Mouse (Mus musculus): ENCODE data around the gene Muc5b. TPM values are rescaled to one million over a fixed set of nuclear protein-coding genes. Genes with fewer than 3 reads are reported as not detected.

Muc5b gene
- polyA plus RNA-seq, 1 experiment from 2014 or later: not detected

DNA sequence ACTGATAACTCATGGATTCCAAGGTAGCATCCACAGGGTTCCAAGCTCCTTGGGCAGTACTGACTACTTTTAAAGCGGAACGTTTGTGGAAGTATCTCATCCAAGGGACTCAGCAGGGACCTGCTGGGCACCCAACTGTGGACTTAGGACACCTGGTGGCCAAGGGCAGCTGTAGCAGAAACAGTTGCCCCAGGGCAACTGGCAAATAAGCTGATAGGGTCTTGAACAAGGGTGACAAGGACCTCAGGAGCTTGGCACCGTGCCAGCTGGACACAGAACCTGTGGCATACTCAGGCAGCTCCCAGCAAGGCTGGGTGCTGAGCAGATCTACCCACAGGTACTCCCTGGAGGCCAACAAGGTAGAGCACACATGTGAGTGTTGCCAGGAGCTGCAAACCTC lies 20.6 kb upstream of the Muc5b start:
- DNase-seq (ENCODE audit: low spot score) (no peak), ATAC-seq (ENCODE audit: insufficient number of reproducible peaks, low FRiP score, low TSS enrichment, low read depth) (no peak)
- H3K9ac ChIP-seq (ENCODE audit: low read length): no peak overlapping the region
- H3K9me3 ChIP-seq (ENCODE audit: control insufficient read depth, low read length): no peaks in the 10 kb centered on the region
- 79% methylated on average over 3 of the region's 3 CpGs for WGBS
- no peaks in the 10 kb centered on the region for H3K36me3 ChIP-seq (ENCODE audit: control insufficient read depth, insufficient read depth, low read length)
- H3K27me3 ChIP-seq (ENCODE audit: control insufficient read depth, insufficient read depth, low read length): no peaks in the 10 kb centered on the region
- no peak overlapping the region for H3K27ac ChIP-seq (replicated peaks; ENCODE audit: low read depth, low read length)
- no peaks in the 10 kb centered on the region for H3K4me1 ChIP-seq (ENCODE audit: control insufficient read depth, insufficient read depth, low read length)
- no peak overlapping the region for H3K4me3 ChIP-seq (ENCODE audit: low read depth, low read length)
- no peak overlapping the region for H3K4me2 ChIP-seq (ENCODE audit: low read depth, severe bottlenecking)

DNA sequence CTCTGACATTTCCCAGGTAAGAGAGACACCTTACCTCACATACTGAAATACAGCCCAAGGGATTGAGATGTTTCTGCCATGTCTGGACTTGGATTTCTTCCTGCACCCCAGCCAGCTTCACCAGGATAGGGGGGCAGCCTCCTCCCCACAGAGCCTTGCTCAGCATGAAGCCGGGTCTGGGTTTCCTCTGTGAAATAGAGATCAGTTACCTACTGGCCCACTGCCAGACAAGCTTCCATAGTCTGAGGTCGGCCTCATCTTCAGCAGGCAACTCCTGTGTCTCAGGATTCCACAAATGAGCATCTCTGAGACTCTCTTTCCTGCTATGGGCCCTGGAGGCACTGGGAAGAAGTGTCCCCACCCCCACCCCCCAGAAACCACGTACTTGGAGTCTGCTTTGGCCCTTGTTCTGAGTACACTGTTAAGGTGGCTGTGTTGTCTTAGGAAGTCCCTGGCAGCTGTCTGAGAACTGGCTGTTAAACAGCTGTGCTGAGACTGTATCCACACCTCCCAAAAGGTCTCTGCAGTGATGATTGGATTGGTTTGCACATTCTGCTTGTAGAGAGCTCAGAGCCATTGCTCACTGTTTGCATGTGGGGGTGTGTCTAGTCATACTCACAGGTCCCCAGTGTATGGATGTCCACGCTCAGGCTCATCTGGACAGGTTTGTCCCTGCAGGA lies 16.1 kb upstream of the Muc5b start:
- Histone ChIP-seq H3K4me1 (ENCODE audit: control insufficient read depth, insufficient read depth, low read length) (no peaks in the 10 kb centered on the region), H3K4me2 (ENCODE audit: low read depth, severe bottlenecking) (no peak overlapping the region), H3K9ac (ENCODE audit: low read length) (no peak overlapping the region), H3K27me3 (ENCODE audit: control insufficient read depth, insufficient read depth, low read length) (no peaks in the 10 kb centered on the region), H3K9me3 (ENCODE audit: control insufficient read depth, low read length) (no peaks in the 10 kb centered on the region), H3K27ac (replicated peaks; ENCODE audit: low read depth, low read length) (no peak overlapping the region), H3K36me3 (ENCODE audit: control insufficient read depth, insufficient read depth, low read length) (no peaks in the 10 kb centered on the region), H3K4me3 (ENCODE audit: low read depth, low read length) (no peak overlapping the region)
- DNase-seq (ENCODE audit: low spot score) (no peak), ATAC-seq (ENCODE audit: insufficient number of reproducible peaks, low FRiP score, low TSS enrichment, low read depth) (no peak)
- WGBS: 72% methylated on average over 4 of the region's 4 CpGs

DNA sequence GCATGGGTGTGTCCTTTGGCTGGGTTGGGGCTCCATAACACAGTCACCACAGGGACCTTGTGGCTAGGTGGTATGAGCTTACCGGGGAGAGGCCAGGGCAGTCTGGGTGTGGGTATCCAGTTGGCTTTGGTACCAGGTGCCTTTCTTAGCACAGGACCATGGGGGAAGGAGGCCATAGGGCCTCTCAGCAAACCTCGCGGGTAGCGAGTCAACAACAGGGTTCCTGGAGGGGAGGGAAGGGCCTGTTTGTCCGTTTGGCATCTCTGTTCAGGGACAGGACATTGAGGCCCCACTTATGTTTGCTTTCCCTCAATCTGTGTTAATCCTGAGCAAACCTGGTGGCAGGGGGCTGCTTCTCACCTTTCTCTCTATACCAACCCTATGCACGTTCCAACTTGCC lies 15.2 kb upstream of the Muc5b start:
- Histone ChIP-seq H3K4me1 (ENCODE audit: control insufficient read depth, insufficient read depth, low read length) (no peaks in the 10 kb centered on the region), H3K4me3 (ENCODE audit: low read depth, low read length) (no peak overlapping the region), H3K27ac (replicated peaks; ENCODE audit: low read depth, low read length) (no peak overlapping the region), H3K27me3 (ENCODE audit: control insufficient read depth, insufficient read depth, low read length) (no peaks in the 10 kb centered on the region), H3K9me3 (ENCODE audit: control insufficient read depth, low read length) (no peaks in the 10 kb centered on the region), H3K4me2 (ENCODE audit: low read depth, severe bottlenecking) (no peak overlapping the region), H3K36me3 (ENCODE audit: control insufficient read depth, insufficient read depth, low read length) (no peaks in the 10 kb centered on the region), H3K9ac (ENCODE audit: low read length) (no peak overlapping the region)
- no peak for DNase-seq (ENCODE audit: low spot score)
- 84% methylated on average over 6 of the region's 6 CpGs for WGBS
- no peak for ATAC-seq (ENCODE audit: insufficient number of reproducible peaks, low FRiP score, low TSS enrichment, low read depth)

DNA sequence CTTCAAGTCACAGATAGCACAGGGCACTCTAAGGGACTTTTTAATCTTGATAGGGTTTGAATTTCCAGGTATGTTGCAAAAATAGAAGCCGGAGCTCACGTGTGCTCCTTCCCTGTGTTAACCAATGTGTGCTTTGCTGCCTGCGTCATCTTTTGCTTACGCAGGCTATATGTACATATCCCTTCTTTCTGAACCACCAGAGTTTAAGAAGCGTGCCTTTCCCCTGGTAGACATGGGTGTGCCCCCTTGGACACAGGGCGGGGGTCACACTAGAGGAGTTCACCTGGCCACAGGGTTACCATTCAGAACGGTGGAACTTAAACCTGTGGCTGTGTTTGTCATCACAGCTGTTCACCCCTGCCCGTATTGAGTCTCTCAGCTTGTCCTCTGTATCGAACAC lies 14.5 kb upstream of the Muc5b start:
- 89% methylated on average over 9 of the region's 9 CpGs for WGBS

DNA sequence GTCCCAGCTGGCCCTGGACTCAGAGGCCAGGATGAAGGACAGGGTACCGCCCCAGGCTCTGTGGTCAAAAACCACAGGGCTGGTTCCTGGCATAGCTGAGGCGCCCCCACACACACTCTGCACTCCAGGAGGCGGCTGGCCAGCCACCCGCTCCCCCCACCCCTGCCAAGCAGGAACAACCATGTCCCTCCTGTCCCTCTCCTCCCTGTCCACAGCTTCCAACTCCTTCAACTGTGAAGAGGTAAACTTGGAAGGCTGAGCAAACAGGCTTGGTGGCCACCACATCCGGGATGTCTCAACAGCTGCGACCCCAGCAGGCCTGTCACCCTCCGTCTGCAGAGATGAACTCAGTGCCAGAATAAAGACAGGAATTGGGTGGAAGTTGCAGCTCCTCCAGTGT lies 2.9 kb upstream of the Muc5b start:
- no peak for DNase-seq (ENCODE audit: low spot score)
- Histone ChIP-seq H3K36me3 (ENCODE audit: control insufficient read depth, insufficient read depth, low read length) (no peaks in the 10 kb centered on the region), H3K27me3 (ENCODE audit: control insufficient read depth, insufficient read depth, low read length) (no peaks in the 10 kb centered on the region), H3K9me3 (ENCODE audit: control insufficient read depth, low read length) (no peaks in the 10 kb centered on the region), H3K9ac (ENCODE audit: low read length) (no peak overlapping the region), H3K27ac (replicated peaks; ENCODE audit: low read depth, low read length) (no peak overlapping the region), H3K4me3 (ENCODE audit: low read depth, low read length) (no peak overlapping the region), H3K4me2 (ENCODE audit: low read depth, severe bottlenecking) (no peak overlapping the region), H3K4me1 (ENCODE audit: control insufficient read depth, insufficient read depth, low read length) (no peaks in the 10 kb centered on the region)
- WGBS: 79% methylated on average over 7 of the region's 7 CpGs
- ATAC-seq (ENCODE audit: insufficient number of reproducible peaks, low FRiP score, low TSS enrichment, low read depth): no peak

More for the DNA sequence above, 14.5 kb upstream of the Muc5b start:
- Histone ChIP-seq H3K9ac (ENCODE audit: low read length) (no peak overlapping the region), H3K9me3 (ENCODE audit: control insufficient read depth, low read length) (no peaks in the 10 kb centered on the region), H3K4me2 (ENCODE audit: low read depth, severe bottlenecking) (no peak overlapping the region), H3K4me1 (ENCODE audit: control insufficient read depth, insufficient read depth, low read length) (no peaks in the 10 kb centered on the region), H3K36me3 (ENCODE audit: control insufficient read depth, insufficient read depth, low read length) (no peaks in the 10 kb centered on the region), H3K27ac (replicated peaks; ENCODE audit: low read depth, low read length) (no peak overlapping the region), H3K27me3 (ENCODE audit: control insufficient read depth, insufficient read depth, low read length) (no peaks in the 10 kb centered on the region), H3K4me3 (ENCODE audit: low read depth, low read length) (no peak overlapping the region)
- ATAC-seq (ENCODE audit: insufficient number of reproducible peaks, low FRiP score, low TSS enrichment, low read depth): no peak
- no peak for DNase-seq (ENCODE audit: low spot score)

DNA sequence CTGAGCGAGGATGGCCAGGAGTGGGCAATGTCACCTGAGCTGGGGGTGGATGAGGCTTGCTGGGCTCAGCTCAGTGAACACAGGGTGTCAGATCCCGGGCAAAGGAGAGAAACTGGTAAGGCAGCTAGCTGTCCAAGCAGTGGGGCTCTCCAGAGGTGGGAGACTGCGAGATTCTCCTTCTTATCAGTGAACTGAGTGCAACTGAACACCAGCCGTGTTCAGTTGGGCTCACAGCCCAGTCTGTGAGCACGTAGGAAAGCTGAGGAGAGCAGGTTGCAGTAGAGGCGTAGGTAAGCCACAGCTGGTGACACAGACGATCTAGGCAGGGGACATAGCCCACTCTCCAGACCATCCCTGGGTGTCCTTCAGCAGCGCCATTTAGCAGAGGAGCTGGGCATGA lies 2.4 kb upstream of the Muc5b start:
- Histone ChIP-seq H3K9me3 (ENCODE audit: control insufficient read depth, low read length) (no peaks in the 10 kb centered on the region), H3K9ac (ENCODE audit: low read length) (no peak overlapping the region), H3K36me3 (ENCODE audit: control insufficient read depth, insufficient read depth, low read length) (no peaks in the 10 kb centered on the region), H3K4me2 (ENCODE audit: low read depth, severe bottlenecking) (no peak overlapping the region), H3K27me3 (ENCODE audit: control insufficient read depth, insufficient read depth, low read length) (no peaks in the 10 kb centered on the region), H3K4me1 (ENCODE audit: control insufficient read depth, insufficient read depth, low read length) (no peaks in the 10 kb centered on the region), H3K4me3 (ENCODE audit: low read depth, low read length) (no peak overlapping the region), H3K27ac (replicated peaks; ENCODE audit: low read depth, low read length) (no peak overlapping the region)
- 83% methylated on average over 8 of the region's 8 CpGs for WGBS
- DNase-seq (ENCODE audit: low spot score) (no peak), ATAC-seq (ENCODE audit: insufficient number of reproducible peaks, low FRiP score, low TSS enrichment, low read depth) (no peak)

DNA sequence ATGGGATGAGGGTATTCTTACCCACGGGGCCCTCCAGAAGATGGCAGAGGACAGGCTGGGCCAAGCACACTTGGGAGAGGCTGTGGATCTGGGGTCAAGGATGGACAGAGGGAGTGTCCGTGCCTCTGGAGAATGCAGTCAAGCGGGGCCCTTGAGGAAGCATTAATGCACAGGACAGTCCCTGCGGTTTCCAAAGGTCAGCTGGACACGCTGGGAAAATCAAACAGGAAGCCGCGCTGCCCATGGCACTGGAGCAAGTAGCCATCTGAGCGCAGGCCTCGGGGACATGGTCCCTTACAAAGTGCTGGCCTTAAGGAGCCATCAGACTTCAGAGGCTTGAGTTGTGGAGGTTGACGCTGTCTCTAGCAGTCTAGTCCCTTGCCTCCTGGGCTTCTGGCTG lies 1.5 kb downstream of the Muc5b start:
- Histone ChIP-seq H3K27me3 (ENCODE audit: control insufficient read depth, insufficient read depth, low read length) (no peaks in the 10 kb centered on the region), H3K36me3 (ENCODE audit: control insufficient read depth, insufficient read depth, low read length) (no peaks in the 10 kb centered on the region), H3K4me1 (ENCODE audit: control insufficient read depth, insufficient read depth, low read length) (no peaks in the 10 kb centered on the region), H3K27ac (replicated peaks; ENCODE audit: low read depth, low read length) (no peak overlapping the region), H3K4me2 (ENCODE audit: low read depth, severe bottlenecking) (no peak overlapping the region), H3K9ac (ENCODE audit: low read length) (no peak overlapping the region), H3K9me3 (ENCODE audit: control insufficient read depth, low read length) (no peaks in the 10 kb centered on the region), H3K4me3 (ENCODE audit: low read depth, low read length) (no peak overlapping the region)
- WGBS: 91% methylated on average over 10 of the region's 10 CpGs
- DNase-seq (ENCODE audit: low spot score) (no peak), ATAC-seq (ENCODE audit: insufficient number of reproducible peaks, low FRiP score, low TSS enrichment, low read depth) (no peak)

DNA sequence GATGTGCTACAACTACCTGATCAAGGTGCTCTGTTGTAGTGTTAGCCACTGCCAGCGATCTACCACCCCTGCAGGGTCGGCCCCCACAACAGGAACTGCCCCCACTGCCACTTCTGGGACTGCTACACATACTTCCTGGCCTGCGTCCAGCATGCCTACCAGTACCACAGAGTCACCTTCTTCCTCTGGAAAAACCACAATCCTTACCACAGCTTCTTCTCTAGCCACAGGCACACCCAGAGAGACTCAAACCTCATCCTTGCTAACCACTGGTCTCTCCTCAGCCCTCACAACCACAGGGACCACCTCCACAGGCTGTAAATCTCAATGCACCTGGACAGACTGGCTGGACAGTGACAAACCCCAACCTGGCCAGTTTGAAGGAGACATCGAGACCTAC lies 22.2 kb downstream of the Muc5b start:
- Histone ChIP-seq H3K9me3 (ENCODE audit: control insufficient read depth, low read length) (no peaks in the 10 kb centered on the region), H3K4me1 (ENCODE audit: control insufficient read depth, insufficient read depth, low read length) (no peaks in the 10 kb centered on the region), H3K4me3 (ENCODE audit: low read depth, low read length) (no peak overlapping the region), H3K9ac (ENCODE audit: low read length) (no peak overlapping the region), H3K4me2 (ENCODE audit: low read depth, severe bottlenecking) (no peak overlapping the region), H3K27ac (replicated peaks; ENCODE audit: low read depth, low read length) (no peak overlapping the region), H3K36me3 (ENCODE audit: control insufficient read depth, insufficient read depth, low read length) (no peaks in the 10 kb centered on the region), H3K27me3 (ENCODE audit: control insufficient read depth, insufficient read depth, low read length) (no peaks in the 10 kb centered on the region)
- DNase-seq (ENCODE audit: low spot score): no peak
- no peak for ATAC-seq (ENCODE audit: insufficient number of reproducible peaks, low FRiP score, low TSS enrichment, low read depth)
- WGBS: 90% methylated on average over 4 of the region's 4 CpGs

DNA sequence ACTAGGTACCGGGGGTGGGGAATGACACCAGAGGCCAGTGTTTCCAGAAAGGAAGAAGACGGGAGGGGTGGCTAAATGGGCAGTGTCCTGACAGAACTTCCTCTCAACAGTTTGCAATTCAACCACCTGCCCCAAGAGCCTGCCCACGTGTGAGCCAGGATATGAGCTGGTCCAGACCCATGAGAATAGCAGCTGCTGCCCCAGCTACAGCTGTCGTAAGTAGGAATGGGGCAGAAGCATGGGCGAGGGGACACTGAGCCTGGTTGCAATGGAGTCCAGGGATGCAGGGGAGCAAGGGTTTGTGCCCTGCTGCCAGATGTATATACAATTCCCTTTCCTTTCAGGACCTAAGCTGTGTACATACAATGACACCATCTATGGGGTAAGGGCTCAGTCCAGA lies 30.8 kb downstream of the Muc5b start:
- H3K36me3 ChIP-seq (ENCODE audit: control insufficient read depth, insufficient read depth, low read length): no peaks in the 10 kb centered on the region
- no peaks in the 10 kb centered on the region for H3K4me1 ChIP-seq (ENCODE audit: control insufficient read depth, insufficient read depth, low read length)
- WGBS: 83% methylated on average over 5 of the region's 5 CpGs
- no peak overlapping the region for H3K27ac ChIP-seq (replicated peaks; ENCODE audit: low read depth, low read length)
- no peaks in the 10 kb centered on the region for H3K27me3 ChIP-seq (ENCODE audit: control insufficient read depth, insufficient read depth, low read length)
- H3K9me3 ChIP-seq (ENCODE audit: control insufficient read depth, low read length): no peaks in the 10 kb centered on the region
- H3K4me2 ChIP-seq (ENCODE audit: low read depth, severe bottlenecking): no peak overlapping the region
- no peak overlapping the region for H3K9ac ChIP-seq (ENCODE audit: low read length)
- no peak overlapping the region for H3K4me3 ChIP-seq (ENCODE audit: low read depth, low read length)
- ATAC-seq (ENCODE audit: insufficient number of reproducible peaks, low FRiP score, low TSS enrichment, low read depth) (no peak), DNase-seq (ENCODE audit: low spot score) (no peak)
